Mouse (Mus musculus) CH12.LX (cell line): ENCODE measurements around the gene Gm49396.

ENCODE experiments used
- CHD2 ChIP-seq: IDR thresholded peaks from 2 replicates; pipeline ENCODE4 v1.6.1; 2011; ENCODE audit warnings: low read length, improper control_type of control experiment
- CTCF ChIP-seq, 2 experiments: IDR thresholded peaks in 1 of 2; conservative IDR thresholded peaks in 1 of 2; 2 replicates each; pipeline ENCODE4 v1.5.1; 2011 to 2012; ENCODE audit warnings: low read depth in 2 of 2, low read length in 2 of 2, improper control_type of control experiment in 1 of 2, inconsistent platforms in 1 of 2, mild to moderate bottlenecking in 1 of 2, moderate library complexity in 1 of 2
- MAFK ChIP-seq: IDR thresholded peaks from 2 replicates; pipeline ENCODE4 v1.6.1; 2011; ENCODE audit warnings: low read length, improper control_type of control experiment; ENCODE audit not compliant: insufficient replicate concordance
- POLR2A ChIP-seq: IDR thresholded peaks from 2 replicates; pipeline ENCODE4 v1.6.1; 2011; ENCODE audit warnings: low read depth, mild to moderate bottlenecking, improper control_type of control experiment, low read length
- RCOR1 ChIP-seq: conservative IDR thresholded peaks from 2 replicates; pipeline ENCODE4 v1.6.1; 2012; ENCODE audit warnings: low read depth, mild to moderate bottlenecking, inconsistent platforms, low read length, improper control_type of control experiment
- ZNF384 ChIP-seq: IDR thresholded peaks from 2 replicates; pipeline ENCODE4 v1.6.1; 2012; ENCODE audit warnings: low read depth, low read length, improper control_type of control experiment, inconsistent platforms

GRCm38 (mm10) chr7:30615049-30615760 lies 52.1 kb downstream of the Gm49396 start:
- no peak for TF ChIP-seq MAFK
- TF ChIP-seq CTCF (conservative IDR thresholded peaks at IDR 0.05 in 1 of 2, IDR thresholded peaks at IDR 0.05 in 1 of 2; ENCODE audit: low read depth in 2 of 2, low read length in 2 of 2), result no peak
- no peak for TF ChIP-seq POLR2A
- no peak for TF ChIP-seq CHD2
- TF ChIP-seq ZNF384, result no peak
- no peak for TF ChIP-seq RCOR1
